Mouse (Mus musculus): ENCODE results near the gene Pnkd.

DNA sequence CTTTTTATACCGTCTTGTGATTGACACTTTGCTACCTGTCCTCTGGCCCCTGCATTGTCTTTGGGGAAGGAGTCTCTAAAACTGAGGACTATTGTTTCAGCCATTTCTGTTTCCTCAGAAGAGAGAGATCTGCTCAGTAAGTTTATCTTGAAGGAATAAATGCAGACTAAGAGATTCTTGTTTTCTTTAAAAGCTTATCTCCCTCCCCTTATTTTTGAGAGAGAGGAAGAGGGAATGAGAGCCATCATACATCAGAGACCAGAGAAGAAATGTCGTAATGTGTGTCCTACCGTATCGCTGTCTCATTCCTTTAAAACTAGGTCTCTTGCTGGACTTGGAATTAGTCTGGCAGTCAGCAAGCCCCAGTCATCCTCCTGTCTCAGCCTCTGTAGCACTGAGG, 43.9 kb upstream of the Pnkd start:
- TF ChIP-seq POLR2A (IDR thresholded peaks at IDR 0.05; ENCODE audit: low read depth, low read length) (no peak), CTCF (conservative IDR thresholded peaks at IDR 0.05; ENCODE audit: insufficient read depth, insufficient read length, low read depth, low read length) (no peak)
